Mouse (Mus musculus): ENCODE data around the gene Car3. TPM values are rescaled to one million over a fixed set of nuclear protein-coding genes. Genes with fewer than 3 reads are reported as not detected.

Gene Car3
- total and polyA plus RNA-seq, 3 experiments: 1.1 to 18.5 (median 1.7) TPM

DNA sequence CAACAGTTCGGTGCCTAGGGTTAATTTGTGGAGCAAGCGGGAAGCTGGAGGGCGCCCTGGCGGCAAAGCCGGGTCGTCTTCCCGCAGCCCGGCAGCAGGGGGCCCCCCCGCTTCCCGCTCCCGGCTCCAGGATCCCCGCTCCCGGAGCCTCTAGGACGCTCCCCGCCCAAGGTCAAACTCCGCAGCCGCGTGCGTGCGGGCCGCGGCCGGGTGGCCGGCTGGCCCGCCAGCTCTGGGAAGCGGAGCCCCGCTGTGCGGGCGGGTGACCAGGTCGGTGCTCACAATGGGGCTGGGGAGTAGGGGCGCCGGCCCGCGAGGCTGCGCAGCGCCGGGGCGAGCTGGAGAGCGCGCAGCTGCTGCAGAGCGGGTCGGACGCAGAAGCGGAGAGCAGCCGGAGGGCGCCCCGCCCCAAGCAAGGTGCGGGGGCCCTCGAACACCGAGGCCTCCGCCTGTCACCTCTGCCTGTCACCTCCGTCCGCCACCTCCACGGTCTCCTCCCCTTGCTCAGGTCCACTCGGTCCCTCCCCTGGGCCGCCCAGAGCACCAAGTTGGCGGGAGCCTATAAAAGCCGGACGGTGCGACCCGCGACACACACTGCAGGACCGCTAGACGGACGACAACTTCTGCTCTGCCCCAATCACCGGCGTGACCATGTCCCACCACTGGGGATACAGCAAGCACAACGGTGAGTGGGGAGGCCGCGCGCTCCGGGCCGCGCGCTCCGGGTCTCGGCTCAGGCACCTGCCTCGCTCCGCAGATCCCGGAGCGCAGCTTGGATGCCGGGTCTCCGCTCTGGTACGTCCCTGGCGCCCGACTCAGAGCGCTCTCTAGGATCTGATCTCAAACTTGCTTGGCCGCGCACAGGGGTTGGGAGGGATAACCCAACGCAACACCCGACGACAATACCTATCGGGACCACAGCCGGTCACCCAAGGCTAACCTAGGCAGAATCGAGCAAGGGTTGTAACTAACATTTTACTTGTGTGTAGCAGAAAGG lies 23.1 kb downstream of the Car3 start, which contains the start of gene Car2:
TSS of gene Car2 (plus strand) at position 172 of the 997 bp plus-strand sequence.
- Histone ChIP-seq H3K27me3 (ENCODE audit: insufficient read depth, low read length) (no peaks in the 10 kb centered on the region), H3K4me1 (ENCODE audit: insufficient read depth, low read depth, low read length) (peaks cover 32% of the 10 kb centered on the region), H3K4me3 (ENCODE audit: low read depth, low read length) (peak within 1 kb of the TSS; percentile 83), H3K36me3 (replicated peaks) (peaks cover 29% of the 10 kb centered on the region), H3K9me3 (replicated peaks) (no peaks in the 10 kb centered on the region)
- ATAC-seq (ENCODE audit: extremely low read depth, insufficient number of reproducible peaks, low FRiP score, poor library complexity, severe bottlenecking): peak; percentile 69
- DNase-seq (ENCODE audit: low spot score): peak; percentile 75
- TF ChIP-seq GATA1 (IDR thresholded peaks at IDR 0.05; ENCODE audit: borderline replicate concordance, low read length): no peak
- TF ChIP-seq POLR2AphosphoS5 (IDR thresholded peaks at IDR 0.05; ENCODE audit: insufficient replicate concordance, low read depth, low read length): peak; percentile 95

GRCm38 (mm10) chr3:14887134-14887666 lies 23.9 kb downstream of the Car3 start:
- peaks cover 25% of the 10 kb centered on the region for H3K4me1 ChIP-seq (ENCODE audit: insufficient read depth, low read depth, low read length)
- no peak for ATAC-seq (ENCODE audit: extremely low read depth, insufficient number of reproducible peaks, low FRiP score, poor library complexity, severe bottlenecking)
- H3K4me3 ChIP-seq (ENCODE audit: low read depth, low read length): peak overlapping the region; percentile 83

GRCm38 (mm10) chr3:14887686-14888295 lies 24.5 kb downstream of the Car3 start:
- TF ChIP-seq GATA2 (IDR thresholded peaks at IDR 0.05; ENCODE audit: borderline replicate concordance, low read depth, low read length) (no peak), GATA1 (IDR thresholded peaks at IDR 0.05; ENCODE audit: borderline replicate concordance, low read length) (no peak), TAL1 (conservative IDR thresholded peaks at IDR 0.05; ENCODE audit: low read depth, low read length) (no peak), CTCF (IDR thresholded peaks at IDR 0.05; ENCODE audit: low read depth, low read length) (no peak), POLR2AphosphoS5 (IDR thresholded peaks at IDR 0.05; ENCODE audit: insufficient replicate concordance, low read depth, low read length) (no peak; the same call in 1 of the 2 replicates)
- peaks cover 37% of the 10 kb centered on the region for H3K36me3 ChIP-seq (replicated peaks)
- no peaks in the 10 kb centered on the region for H3K27me3 ChIP-seq (ENCODE audit: insufficient read depth, low read length)
- peak overlapping the region; percentile 83 for H3K4me3 ChIP-seq (ENCODE audit: low read depth, low read length)
- H3K9me3 ChIP-seq (replicated peaks): no peaks in the 10 kb centered on the region
- ATAC-seq (ENCODE audit: extremely low read depth, insufficient number of reproducible peaks, low FRiP score, poor library complexity, severe bottlenecking) (peak; percentile 7; the same call in 1 of the 2 replicates), DNase-seq (ENCODE audit: low spot score) (no peak)
- peaks cover 23% of the 10 kb centered on the region for H3K4me1 ChIP-seq (ENCODE audit: insufficient read depth, low read depth, low read length)

More at GRCm38 (mm10) chr3:14887134-14887666, 23.9 kb downstream of the Car3 start:
- Histone ChIP-seq H3K27me3 (ENCODE audit: insufficient read depth, low read length) (no peaks in the 10 kb centered on the region), H3K36me3 (replicated peaks) (peaks cover 34% of the 10 kb centered on the region), H3K9me3 (replicated peaks) (no peaks in the 10 kb centered on the region)
- DNase-seq (ENCODE audit: low spot score): no peak
- TF ChIP-seq POLR2AphosphoS5 (IDR thresholded peaks at IDR 0.05; ENCODE audit: insufficient replicate concordance, low read depth, low read length): no peak; the same call in 1 of the 2 replicates
- TF ChIP-seq GATA2 (IDR thresholded peaks at IDR 0.05; ENCODE audit: borderline replicate concordance, low read depth, low read length): no peak
- TF ChIP-seq TAL1 (conservative IDR thresholded peaks at IDR 0.05; ENCODE audit: low read depth, low read length): no peak
- no peak for TF ChIP-seq GATA1 (IDR thresholded peaks at IDR 0.05; ENCODE audit: borderline replicate concordance, low read length)
- no peak for TF ChIP-seq CTCF (IDR thresholded peaks at IDR 0.05; ENCODE audit: low read depth, low read length)

GRCm38 (mm10) chr3:14888549-14888948 lies 25.2 kb downstream of the Car3 start:
- H3K36me3 ChIP-seq (replicated peaks): peaks cover 41% of the 10 kb centered on the region
- no peaks in the 10 kb centered on the region for H3K27me3 ChIP-seq (ENCODE audit: insufficient read depth, low read length)
- TF ChIP-seq CTCF (IDR thresholded peaks at IDR 0.05; ENCODE audit: low read depth, low read length) (no peak), GATA2 (IDR thresholded peaks at IDR 0.05; ENCODE audit: borderline replicate concordance, low read depth, low read length) (no peak), POLR2AphosphoS5 (IDR thresholded peaks at IDR 0.05; ENCODE audit: insufficient replicate concordance, low read depth, low read length) (no peak), TAL1 (conservative IDR thresholded peaks at IDR 0.05; ENCODE audit: low read depth, low read length) (no peak)
- H3K9me3 ChIP-seq (replicated peaks): no peaks in the 10 kb centered on the region
- H3K4me3 ChIP-seq (ENCODE audit: low read depth, low read length): peak overlapping the region; percentile 83
- peaks cover 19% of the 10 kb centered on the region for H3K4me1 ChIP-seq (ENCODE audit: insufficient read depth, low read depth, low read length)
- DNase-seq (ENCODE audit: low spot score): no peak
- ATAC-seq (ENCODE audit: extremely low read depth, insufficient number of reproducible peaks, low FRiP score, poor library complexity, severe bottlenecking): no peak

DNA sequence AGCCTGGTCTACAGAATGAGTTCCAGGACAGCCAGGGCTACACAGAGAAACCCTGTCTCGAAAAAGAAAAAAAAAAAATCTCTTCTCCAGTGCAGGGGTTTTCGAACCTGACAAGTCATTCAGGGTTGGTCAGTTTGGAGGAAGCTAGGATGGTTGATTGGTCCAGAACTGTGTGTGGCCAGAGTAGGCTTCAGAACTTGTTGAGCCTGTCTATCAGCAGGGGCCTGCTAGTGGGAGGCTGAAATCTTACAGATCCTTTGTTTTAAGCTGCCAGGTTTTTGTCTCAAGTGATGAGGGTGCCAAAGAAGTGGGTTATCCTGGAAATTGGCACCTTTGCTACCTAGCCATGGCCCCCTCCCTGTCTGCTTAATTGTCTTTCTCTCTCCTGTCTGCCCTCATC lies 25.8 kb downstream of the Car3 start:
- TF ChIP-seq GATA2 (IDR thresholded peaks at IDR 0.05; ENCODE audit: borderline replicate concordance, low read depth, low read length): no peak
- TF ChIP-seq CTCF (IDR thresholded peaks at IDR 0.05; ENCODE audit: low read depth, low read length): no peak
- H3K27me3 ChIP-seq (ENCODE audit: insufficient read depth, low read length): no peaks in the 10 kb centered on the region
- ATAC-seq (ENCODE audit: extremely low read depth, insufficient number of reproducible peaks, low FRiP score, poor library complexity, severe bottlenecking) (no peak), DNase-seq (ENCODE audit: low spot score) (no peak)
- peaks cover 20% of the 10 kb centered on the region for H3K4me1 ChIP-seq (ENCODE audit: insufficient read depth, low read depth, low read length)
- peak overlapping the region; percentile 83 for H3K4me3 ChIP-seq (ENCODE audit: low read depth, low read length)
- peaks cover 45% of the 10 kb centered on the region for H3K36me3 ChIP-seq (replicated peaks)
- no peaks in the 10 kb centered on the region for H3K9me3 ChIP-seq (replicated peaks)

DNA sequence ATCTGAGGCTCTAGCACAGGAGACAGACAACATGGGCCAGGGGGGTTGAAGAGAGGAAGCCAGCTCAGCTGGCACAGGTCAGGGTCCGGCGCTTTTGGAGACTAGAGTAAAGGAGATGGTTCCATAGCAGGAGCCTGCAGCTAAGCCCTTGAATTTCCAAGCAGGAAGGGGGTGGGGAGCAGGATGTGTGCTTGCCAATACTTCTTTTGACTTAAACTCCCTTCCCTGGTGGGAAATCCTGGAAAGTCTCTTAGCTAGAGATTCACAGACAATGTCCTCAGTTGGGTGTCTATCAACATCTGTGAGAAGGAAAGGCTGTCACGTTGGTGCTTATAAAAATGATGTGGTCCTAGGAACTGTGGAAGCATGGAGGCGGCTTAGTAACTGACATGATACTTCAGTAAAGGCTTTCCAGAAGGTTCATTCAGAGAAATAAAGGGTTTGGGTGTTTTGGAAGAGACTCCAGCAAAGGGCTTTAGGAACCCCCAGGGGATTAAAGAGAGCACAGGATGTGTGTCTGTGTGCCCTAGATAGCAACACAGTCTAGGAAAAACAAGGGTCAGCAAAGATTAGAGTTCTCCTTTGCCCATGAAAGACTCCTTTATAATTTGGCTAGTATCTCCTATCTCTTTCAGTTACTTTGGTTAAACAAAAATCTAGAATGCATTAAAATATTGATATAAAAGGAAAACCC lies 26.6 kb downstream of the Car3 start:
- no peaks in the 10 kb centered on the region for H3K27me3 ChIP-seq (ENCODE audit: insufficient read depth, low read length)
- no peak for TF ChIP-seq GATA1 (IDR thresholded peaks at IDR 0.05; ENCODE audit: borderline replicate concordance, low read length)
- TF ChIP-seq CTCF (IDR thresholded peaks at IDR 0.05; ENCODE audit: low read depth, low read length): no peak
- no peak for TF ChIP-seq TAL1 (conservative IDR thresholded peaks at IDR 0.05; ENCODE audit: low read depth, low read length)
- TF ChIP-seq GATA2 (IDR thresholded peaks at IDR 0.05; ENCODE audit: borderline replicate concordance, low read depth, low read length): no peak
- TF ChIP-seq POLR2AphosphoS5 (IDR thresholded peaks at IDR 0.05; ENCODE audit: insufficient replicate concordance, low read depth, low read length): no peak
- peaks cover 49% of the 10 kb centered on the region for H3K36me3 ChIP-seq (replicated peaks)
- peak overlapping the region; percentile 83 for H3K4me3 ChIP-seq (ENCODE audit: low read depth, low read length)
- ATAC-seq (ENCODE audit: extremely low read depth, insufficient number of reproducible peaks, low FRiP score, poor library complexity, severe bottlenecking) (no peak), DNase-seq (ENCODE audit: low spot score) (no peak)
- H3K4me1 ChIP-seq (ENCODE audit: insufficient read depth, low read depth, low read length): peaks cover 21% of the 10 kb centered on the region
- no peaks in the 10 kb centered on the region for H3K9me3 ChIP-seq (replicated peaks)

Data from G1E (cell line).